Mouse (Mus musculus) liver, embryonic 11.5 days (tissue): ENCODE results near the gene Adamts20. TPM values are rescaled to one million over a fixed set of nuclear protein-coding genes. Genes with fewer than 3 reads are reported as not detected.

Experiments
- ATAC-seq: fragments of 200-750 bp; cut with Nextera tagmentation; replicated peaks from 2 replicates; pipeline ENCODE4 v1.8.0; 2017; ENCODE audit warnings: moderate number of reproducible peaks, mild to moderate bottlenecking, moderate TSS enrichment, moderate library complexity; ENCODE audit not compliant: low FRiP score
- DNase-seq: peaks from one replicate; pipeline ENCODE4 v3.0.0-alpha.2; 2017; ENCODE audit warnings: low spot score
- H3K27ac ChIP-seq: fragments of 300-500 bp; sonication (generic); 2 replicates; pipeline ENCODE4 v1.5.1; 2014; ENCODE audit warnings: mild to moderate bottlenecking, low read depth, low read length, control low read depth
- H3K27me3 ChIP-seq: fragments of 300-500 bp; sonication (generic); replicated peaks from 2 replicates; pipeline ENCODE4 v1.6.1; 2014; ENCODE audit warnings: low read length, mixed read lengths; ENCODE audit not compliant: control insufficient read depth, insufficient read depth
- H3K36me3 ChIP-seq: fragments of 300-500 bp; sonication (generic); 2 replicates; pipeline ENCODE4 v1.6.1; 2014; ENCODE audit warnings: mild to moderate bottlenecking, low read length, moderate library complexity, mixed read lengths; ENCODE audit not compliant: control insufficient read depth, insufficient read depth
- H3K4me1 ChIP-seq: fragments of 300-500 bp; sonication (generic); replicated peaks from 2 replicates; pipeline ENCODE4 v1.6.1; 2014; ENCODE audit warnings: low read length, mixed read lengths; ENCODE audit not compliant: control insufficient read depth, insufficient read depth
- H3K4me2 ChIP-seq: fragments of 300-500 bp; sonication (generic); 2 replicates; pipeline ENCODE4 v1.6.1; 2014; ENCODE audit warnings: mild to moderate bottlenecking, control low read depth, moderate library complexity
- H3K4me3 ChIP-seq: fragments of 300-500 bp; sonication (generic); 2 replicates; pipeline ENCODE4 v1.5.1; 2014; ENCODE audit warnings: low read depth, low read length, control low read depth
- H3K9ac ChIP-seq: fragments of 300-500 bp; sonication (generic); 2 replicates; pipeline ENCODE4 v1.6.1; 2014; ENCODE audit warnings: low read depth, low read length, control low read depth
- H3K9me3 ChIP-seq: fragments of 300-500 bp; sonication (generic); 2 replicates; pipeline ENCODE4 v1.6.1; 2016; ENCODE audit warnings: low read length, inconsistent platforms, mixed read lengths; ENCODE audit not compliant: control insufficient read depth
- WGBS: fragments of 180-500 bp; shearing (Covaris S2); extraction: QIAGEN DNeasy Blood & Tissue Kit; methylation state at CpG from one replicate; pipeline ENCODE4 v1.1.7; 2014; 5-methylcytosine and 5-hydroxymethylcytosine counted together
- polyA plus RNA-seq: library from polyadenylated mRNA; unstranded; fragments of >200 nt; fragmentation: Nextera tagmentation; extraction: Ambion mirVana; gene quantifications from 2 replicates; pipeline ENCODE4 v1.2.1, GENCODE M21; 2014

The Adamts20 gene
- polyA plus RNA-seq, 1 experiment from 2014 or later = 1.2 TPM

GRCm38 (mm10) chr15:94303151-94303550, 162.1 kb downstream of the Adamts20 start:
- no peak overlapping the region for H3K4me3 ChIP-seq
- ATAC-seq (no peak), DNase-seq (no peak)
- H3K9me3 ChIP-seq = no peaks in the 10 kb centered on the region
- 77% methylated on average over 3 of the region's 3 CpGs for WGBS
- no peaks in the 10 kb centered on the region for H3K4me1 ChIP-seq
- no peaks in the 10 kb centered on the region for H3K27me3 ChIP-seq
- H3K4me2 ChIP-seq = no peak overlapping the region
- H3K36me3 ChIP-seq = no peaks in the 10 kb centered on the region
- H3K27ac ChIP-seq = no peak overlapping the region
- H3K9ac ChIP-seq = no peak overlapping the region

DNA sequence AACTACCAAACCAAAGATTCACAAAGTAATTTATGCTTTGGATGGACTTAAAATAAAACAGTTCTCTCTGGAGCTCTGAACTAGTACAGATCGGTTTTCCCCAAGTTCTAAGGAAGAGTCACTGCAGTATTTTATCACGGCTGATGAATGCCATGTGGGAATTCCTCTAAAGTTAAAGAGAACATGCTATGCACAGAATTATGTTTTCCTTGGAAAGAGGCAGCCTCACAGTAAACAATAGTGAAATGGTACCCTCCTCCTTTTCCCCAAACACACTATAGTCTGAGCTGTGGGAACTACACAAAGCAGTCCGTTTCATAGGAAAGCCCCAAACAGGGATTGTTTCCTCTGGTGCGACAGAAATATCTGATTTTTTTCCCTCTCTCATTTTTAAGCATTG, 171.1 kb downstream of the Adamts20 start:
- H3K27me3 ChIP-seq = no peaks in the 10 kb centered on the region
- H3K4me3 ChIP-seq = no peak overlapping the region
- H3K4me1 ChIP-seq = no peaks in the 10 kb centered on the region
- DNase-seq = no peak
- H3K27ac ChIP-seq = no peak overlapping the region
- no peak overlapping the region for H3K4me2 ChIP-seq
- no peak for ATAC-seq
- no peak overlapping the region for H3K9ac ChIP-seq
- H3K36me3 ChIP-seq = no peaks in the 10 kb centered on the region
- no peaks in the 10 kb centered on the region for H3K9me3 ChIP-seq
- 72% methylated on average over 4 of the region's 4 CpGs for WGBS

GRCm38 (mm10) chr15:94288015-94288414, 177.2 kb downstream of the Adamts20 start:
- Histone ChIP-seq H3K4me2 (no peak overlapping the region), H3K36me3 (no peaks in the 10 kb centered on the region), H3K9me3 (no peaks in the 10 kb centered on the region), H3K4me3 (no peak overlapping the region), H3K27me3 (no peaks in the 10 kb centered on the region), H3K4me1 (no peaks in the 10 kb centered on the region), H3K27ac (no peak overlapping the region), H3K9ac (no peak overlapping the region)
- WGBS = 86% methylated on average over 2 of the region's 2 CpGs
- no peak for ATAC-seq
- no peak for DNase-seq

- WGBS = 75% methylated on average over 3 of the region's 3 CpGs
- ATAC-seq (no peak), DNase-seq (no peak)
- Histone ChIP-seq H3K4me2 (no peak overlapping the region), H3K27ac (no peak overlapping the region), H3K4me1 (no peaks in the 10 kb centered on the region), H3K27me3 (no peaks in the 10 kb centered on the region), H3K36me3 (no peaks in the 10 kb centered on the region), H3K9me3 (no peaks in the 10 kb centered on the region), H3K9ac (no peak overlapping the region), H3K4me3 (no peak overlapping the region)
These were observed 177.7 kb downstream of the Adamts20 start for GRCm38 (mm10) chr15:94287495-94287894.

DNA sequence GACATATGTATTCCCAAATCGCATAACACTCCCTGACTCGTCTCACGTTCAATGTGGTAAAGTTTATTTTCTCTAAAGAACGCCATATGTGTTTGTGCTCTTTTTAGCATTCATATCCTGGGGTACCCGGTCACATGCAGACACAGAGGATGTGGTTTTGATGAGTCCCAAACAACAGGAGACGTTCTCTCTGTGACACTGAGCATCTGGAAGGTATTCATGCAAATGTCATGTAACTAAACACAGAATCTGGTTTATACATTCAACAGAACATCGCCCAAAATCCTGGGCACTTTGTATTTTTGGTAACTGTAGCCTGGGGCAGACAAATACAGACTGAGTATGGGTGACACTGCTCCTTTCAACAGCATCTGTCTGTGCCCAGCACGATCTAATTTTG, 188.8 kb downstream of the Adamts20 start:
- H3K4me1 ChIP-seq = no peaks in the 10 kb centered on the region
- no peaks in the 10 kb centered on the region for H3K9me3 ChIP-seq
- H3K27ac ChIP-seq = no peak overlapping the region
- ATAC-seq = no peak
- no peak overlapping the region for H3K4me3 ChIP-seq
- no peak for DNase-seq
- no peaks in the 10 kb centered on the region for H3K36me3 ChIP-seq
- no peak overlapping the region for H3K4me2 ChIP-seq
- no peaks in the 10 kb centered on the region for H3K27me3 ChIP-seq
- 80% methylated on average over 8 of the region's 8 CpGs for WGBS
- no peak overlapping the region for H3K9ac ChIP-seq

DNA sequence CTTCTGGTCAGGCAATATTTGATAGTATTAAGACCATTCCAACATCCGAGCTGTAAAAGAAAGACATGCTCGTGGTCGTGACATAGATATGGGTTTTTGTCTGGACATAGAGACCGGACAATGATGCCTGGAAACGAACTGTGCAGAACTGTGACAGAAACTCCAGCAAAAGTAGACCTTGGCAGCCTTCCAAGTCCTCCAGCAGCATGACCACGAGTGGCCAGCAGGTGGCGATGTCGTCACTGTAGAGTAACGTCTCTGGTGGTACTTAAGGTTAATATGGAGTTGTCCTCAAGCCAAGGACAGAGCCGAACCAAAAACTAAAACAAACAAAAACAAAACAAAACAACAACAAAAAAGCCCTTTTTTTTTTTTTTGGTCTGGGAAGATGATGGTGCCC, 199.6 kb downstream of the Adamts20 start:
- H3K27ac ChIP-seq = no peak overlapping the region
- no peaks in the 10 kb centered on the region for H3K36me3 ChIP-seq
- no peaks in the 10 kb centered on the region for H3K9me3 ChIP-seq
- no peak for ATAC-seq
- no peaks in the 10 kb centered on the region for H3K27me3 ChIP-seq
- H3K4me3 ChIP-seq = no peak overlapping the region
- H3K9ac ChIP-seq = no peak overlapping the region
- 35% methylated on average over 10 of the region's 10 CpGs for WGBS
- H3K4me2 ChIP-seq = no peak overlapping the region
- peak; percentile 47 for DNase-seq
- no peaks in the 10 kb centered on the region for H3K4me1 ChIP-seq

GRCm38 (mm10) chr15:94264497-94264879, 200.7 kb downstream of the Adamts20 start:
- no peaks in the 10 kb centered on the region for H3K4me1 ChIP-seq
- no peak overlapping the region for H3K9ac ChIP-seq
- ATAC-seq = no peak
- H3K36me3 ChIP-seq = no peaks in the 10 kb centered on the region
- no peak overlapping the region for H3K27ac ChIP-seq
- no peaks in the 10 kb centered on the region for H3K27me3 ChIP-seq
- no peak overlapping the region for H3K4me3 ChIP-seq
- 68% methylated on average over 6 of the region's 6 CpGs for WGBS
- no peaks in the 10 kb centered on the region for H3K9me3 ChIP-seq
- no peak for DNase-seq
- H3K4me2 ChIP-seq = no peak overlapping the region

DNA sequence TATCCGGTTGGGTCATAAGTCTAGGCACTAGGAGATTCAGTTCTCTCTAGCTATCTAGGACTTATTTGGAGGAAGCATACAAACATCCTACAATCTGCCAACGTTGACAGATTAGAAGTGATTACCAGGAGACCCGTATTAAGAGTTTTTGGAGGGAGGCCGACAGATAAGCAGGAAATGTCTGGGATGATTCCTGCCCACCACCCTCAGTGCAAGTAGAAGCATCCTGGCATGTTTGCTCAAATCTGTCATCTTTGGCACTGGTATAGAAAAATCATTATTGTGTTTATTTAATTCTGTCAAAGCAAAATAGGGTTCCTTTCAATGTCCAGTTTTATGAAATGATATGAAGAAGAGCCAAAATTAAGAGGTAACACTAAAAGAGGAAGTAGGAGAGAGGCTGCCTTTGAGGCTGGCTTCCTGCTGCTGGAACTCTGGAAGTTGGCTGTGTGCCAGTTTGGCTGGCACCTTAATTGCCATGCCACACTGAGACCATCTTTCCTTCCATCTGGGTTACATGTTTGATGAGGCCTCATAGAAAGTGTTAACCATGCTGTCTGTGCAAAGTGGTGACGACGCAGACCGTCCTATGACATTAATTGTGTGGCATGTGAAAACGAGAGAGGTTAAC, 201.2 kb downstream of the Adamts20 start:
- Histone ChIP-seq H3K27me3 (no peaks in the 10 kb centered on the region), H3K4me2 (no peak overlapping the region), H3K4me3 (no peak overlapping the region), H3K36me3 (no peaks in the 10 kb centered on the region), H3K27ac (no peak overlapping the region), H3K4me1 (no peaks in the 10 kb centered on the region), H3K9ac (no peak overlapping the region), H3K9me3 (no peaks in the 10 kb centered on the region)
- no peak for DNase-seq
- 58% methylated on average over 8 of the region's 8 CpGs for WGBS
- no peak for ATAC-seq

DNA sequence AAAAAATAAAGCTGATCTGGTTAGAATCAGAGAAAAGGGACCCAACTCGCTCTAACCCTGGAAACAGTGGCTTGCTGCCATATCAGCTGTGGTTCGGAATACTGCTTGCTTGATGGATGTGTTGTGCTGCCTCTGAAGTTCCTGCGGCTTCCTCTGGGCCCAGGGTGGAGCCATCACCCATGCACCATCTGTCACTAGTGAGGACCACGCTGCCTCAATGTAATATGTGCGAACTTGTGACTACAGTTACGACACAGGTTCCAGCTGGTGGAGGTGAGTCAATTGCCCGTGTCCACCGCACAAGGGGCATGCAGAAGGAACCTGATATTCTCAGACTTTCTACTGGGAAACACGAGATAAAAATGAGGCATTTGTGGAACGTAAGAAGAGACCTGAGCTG, 202.0 kb downstream of the Adamts20 start:
- WGBS = 60% methylated on average over 10 of the region's 10 CpGs
- no peak for DNase-seq

More for the DNA sequence above, 202.0 kb downstream of the Adamts20 start:
- H3K36me3 ChIP-seq = no peaks in the 10 kb centered on the region
- ATAC-seq = no peak
- no peak overlapping the region for H3K4me2 ChIP-seq
- no peaks in the 10 kb centered on the region for H3K9me3 ChIP-seq
- no peak overlapping the region for H3K27ac ChIP-seq
- H3K9ac ChIP-seq = no peak overlapping the region
- H3K27me3 ChIP-seq = no peaks in the 10 kb centered on the region
- no peak overlapping the region for H3K4me3 ChIP-seq
- no peaks in the 10 kb centered on the region for H3K4me1 ChIP-seq
